Mouse (Mus musculus) small intestine, adult 2 months (tissue): ENCODE data around the gene Rrp1b.

Experiments used
- CTCF ChIP-seq: fragments of 200-500 bp; IDR thresholded peaks from 2 replicates; pipeline ENCODE4 v1.5.1; 2012; ENCODE audit warnings: low read depth, mild to moderate bottlenecking, control low read depth, inconsistent platforms, low read length, moderate library complexity, mixed read lengths; ENCODE audit not compliant: insufficient replicate concordance, insufficient read length; ENCODE audit errors: extremely low read depth
- POLR2A ChIP-seq: fragments of 200-500 bp; IDR thresholded peaks from 2 replicates; pipeline ENCODE4 v1.6.1; 2012; ENCODE audit warnings: low read depth, mild to moderate bottlenecking, control low read depth, inconsistent platforms, low read length, moderate library complexity

DNA sequence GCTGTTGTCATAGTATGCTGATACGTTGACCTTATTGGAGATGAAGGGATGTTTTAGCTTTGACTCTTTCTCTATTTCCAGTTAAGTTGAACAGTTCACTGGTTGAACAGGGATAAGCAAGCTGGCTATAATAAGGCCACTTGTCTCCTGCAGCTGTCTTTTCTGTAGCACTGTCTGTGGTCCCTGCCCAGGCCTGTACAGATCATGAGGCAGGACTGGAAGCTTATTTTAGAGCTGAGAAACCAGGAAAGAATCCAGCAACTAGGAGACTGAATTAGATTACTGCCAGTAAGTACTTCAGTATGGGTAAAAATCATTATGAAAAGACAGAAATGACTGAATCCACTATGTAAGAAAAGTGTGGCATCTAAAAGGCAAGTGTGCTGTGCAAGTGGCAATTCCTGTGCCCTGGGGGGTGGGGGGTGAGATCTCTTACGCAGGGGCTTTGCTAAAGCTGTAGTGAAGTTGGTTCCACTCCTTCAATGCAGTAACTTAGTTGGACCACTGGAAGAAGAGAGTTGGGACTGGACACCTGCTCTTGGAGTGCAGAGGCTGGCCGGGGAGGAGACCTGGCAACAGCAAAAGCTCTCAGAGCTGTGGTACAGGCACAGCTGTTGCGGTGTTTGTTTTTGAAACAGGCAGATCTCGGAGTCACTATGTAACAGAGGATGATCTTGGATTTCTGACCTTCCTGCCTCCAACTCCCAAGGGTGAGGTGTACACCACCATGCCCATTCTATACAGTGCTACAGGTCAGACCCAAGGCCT lies 17.6 kb upstream of the Rrp1b start:
- TF ChIP-seq CTCF (no peak), POLR2A (no peak)
